Mouse (Mus musculus) hindlimb bud, embryonic 11.5 days (tissue): ENCODE results near the gene Narfl.
A peak's percentile ranks its signal among the peaks of the same experiment; 100 is the strongest.
"Not testable (repeated sequence)": the region's sequence is repeated elsewhere in the genome, so short reads cannot be mapped to it uniquely, and the experiment has no call there.

Experiments used
- DNase-seq: peaks from one replicate; pipeline ENCODE4 v3.0.0-alpha.2; 2012; ENCODE audit warnings: low read depth, low spot score; ENCODE audit errors: extremely low spot score

Gene Narfl

GRCm38 (mm10) chr17:25773549-25774120, at the start of gene Narfl:
Narfl (plus strand) TSS chr17:25773776.
- DNase-seq = peak; percentile 98

GRCm38 (mm10) chr17:25723919-25724318, 49.7 kb upstream of the Narfl start:
- DNase-seq = no peak

DNA sequence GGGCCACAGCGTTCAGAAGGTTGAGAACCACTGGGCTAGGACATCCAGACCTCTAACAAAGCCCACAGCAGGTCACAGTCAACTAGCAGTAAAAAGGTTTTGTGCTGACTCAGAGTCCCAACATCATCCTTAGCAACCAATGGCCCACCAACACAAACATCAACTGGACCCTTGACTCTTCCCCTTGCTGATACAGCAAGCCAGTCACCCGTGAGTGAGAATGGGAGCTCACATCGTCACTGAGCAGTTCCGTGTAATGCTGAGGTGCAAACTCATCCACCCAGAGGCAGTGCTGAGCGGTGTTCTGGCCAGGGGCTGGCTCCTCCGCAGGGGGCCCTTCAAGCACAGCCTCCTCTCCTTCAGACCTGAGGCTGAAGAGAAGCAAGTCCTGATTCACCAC, 48.3 kb upstream of the Narfl start:
- DNase-seq = no peak

DNA sequence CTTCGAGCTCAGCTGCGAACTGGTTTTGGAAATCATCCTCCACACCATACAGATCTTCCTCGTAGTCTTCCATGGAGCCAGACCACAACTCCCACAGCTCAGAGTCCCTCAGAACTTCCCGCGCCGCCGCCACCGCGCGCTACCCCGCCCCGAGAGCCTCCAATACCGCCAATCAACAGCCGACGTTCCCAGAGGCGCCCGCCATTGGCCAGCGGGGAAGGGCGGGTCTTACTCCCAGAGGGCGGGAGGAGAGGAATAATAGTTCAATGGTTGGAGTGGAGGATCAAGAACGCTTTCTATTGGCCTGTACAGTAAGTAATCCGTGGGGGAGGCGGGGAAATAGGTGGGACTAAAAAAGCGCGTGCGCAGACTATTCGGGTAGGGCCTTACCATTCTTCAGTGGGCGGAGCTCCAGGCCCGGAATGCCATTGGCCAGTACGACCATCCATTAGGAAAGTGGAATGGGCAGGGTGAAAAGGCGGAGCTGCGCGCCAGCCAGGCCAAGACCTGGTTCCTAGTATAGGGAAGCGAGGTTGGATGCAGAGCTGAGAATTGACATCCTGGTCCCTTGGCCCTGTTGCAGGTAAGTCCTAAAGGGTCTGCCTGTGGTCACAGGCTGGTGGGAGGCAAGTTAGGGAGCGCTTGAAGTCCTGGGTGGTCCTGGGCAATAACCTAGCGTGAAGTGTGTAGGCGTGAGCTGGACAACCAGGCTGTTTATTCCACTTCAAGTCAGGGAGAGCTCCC, 46.1 kb upstream of the Narfl start, which contains the start of the genes Chtf18 and Rpusd1:
TSS of gene Chtf18 (minus strand) at position 155 of the 744 bp plus-strand sequence.
TSS of gene Rpusd1 (plus strand) at position 406 of the 744 bp plus-strand sequence.
- DNase-seq = peak; percentile 96

- DNase-seq = no peak
Measured at GRCm38 (mm10) chr17:25728009-25728270, 45.6 kb upstream of the Narfl start.

DNA sequence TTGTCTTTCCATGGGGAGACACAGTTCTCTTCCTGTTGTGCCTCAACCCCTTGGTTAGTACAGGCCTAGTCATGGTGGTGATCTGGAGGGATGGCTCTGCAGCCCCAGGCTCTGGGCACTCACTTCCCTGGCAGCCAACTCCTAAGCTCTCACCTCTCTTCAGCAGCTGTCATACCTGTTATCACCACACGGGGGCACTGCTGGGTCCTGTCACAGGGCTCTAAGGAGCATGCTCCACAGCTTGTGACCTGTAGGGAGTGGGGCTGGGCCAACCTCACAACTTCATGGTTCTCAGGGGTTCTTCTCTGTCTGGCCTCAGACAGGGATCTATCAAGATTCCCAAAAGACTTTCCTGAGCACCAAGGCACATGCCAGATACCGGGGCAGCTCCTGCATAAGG, 41.5 kb upstream of the Narfl start:
- peak; percentile 68 for DNase-seq

DNA sequence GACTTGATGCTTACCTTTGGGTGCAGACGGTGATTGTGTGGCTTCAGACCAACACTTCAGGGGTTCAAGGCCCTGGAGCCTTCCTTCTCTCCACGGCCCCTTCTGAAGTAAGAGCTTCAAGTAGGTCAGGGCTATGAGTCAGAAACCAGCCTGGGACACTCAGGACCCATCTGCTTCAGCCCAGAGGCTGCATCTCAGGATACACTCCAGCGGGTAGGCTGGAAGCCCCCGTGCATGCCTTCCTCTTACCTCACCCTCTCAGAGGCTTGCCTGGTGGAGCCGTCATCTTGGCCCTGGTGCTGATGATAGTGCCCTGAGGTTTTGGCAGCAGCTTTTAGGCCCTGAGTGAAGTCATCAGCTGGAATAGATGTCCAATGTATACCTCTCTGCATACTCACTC, 38.3 kb upstream of the Narfl start:
- no peak for DNase-seq

- no peak for DNase-seq
Measured at GRCm38 (mm10) chr17:25735745-25736144, 37.8 kb upstream of the Narfl start, which contains the start of gene Mslnl. Mslnl (plus strand) TSS chr17:25736042.

- DNase-seq = no peak
Measured at GRCm38 (mm10) chr17:25738861-25739260, 34.7 kb upstream of the Narfl start.

GRCm38 (mm10) chr17:25741471-25741870, 32.1 kb upstream of the Narfl start:
- not testable (repeated sequence) for DNase-seq

DNA sequence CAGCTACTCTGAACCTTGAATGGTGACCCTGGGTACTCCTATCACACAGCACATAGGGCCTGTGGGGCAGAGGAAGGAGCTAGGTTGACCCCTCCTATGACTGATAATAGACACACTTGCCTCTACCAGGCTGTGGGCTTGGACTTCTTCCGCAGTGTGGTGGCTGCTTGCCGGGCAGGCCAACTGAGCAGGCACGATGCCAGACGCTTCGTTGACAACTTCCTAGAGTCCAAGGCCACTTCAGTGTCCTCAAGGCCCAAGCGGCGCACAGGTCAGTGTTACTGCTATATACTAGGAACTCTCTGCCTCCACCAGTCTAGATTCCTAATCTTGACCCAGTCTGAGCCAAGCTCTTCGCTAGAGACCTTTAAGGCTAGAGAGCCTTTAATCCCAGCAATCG, 29.7 kb upstream of the Narfl start:
- no peak for DNase-seq

GRCm38 (mm10) chr17:25744311-25744710, 29.3 kb upstream of the Narfl start:
- DNase-seq = no peak

GRCm38 (mm10) chr17:25748238-25748637, 25.3 kb upstream of the Narfl start:
- no peak for DNase-seq

DNA sequence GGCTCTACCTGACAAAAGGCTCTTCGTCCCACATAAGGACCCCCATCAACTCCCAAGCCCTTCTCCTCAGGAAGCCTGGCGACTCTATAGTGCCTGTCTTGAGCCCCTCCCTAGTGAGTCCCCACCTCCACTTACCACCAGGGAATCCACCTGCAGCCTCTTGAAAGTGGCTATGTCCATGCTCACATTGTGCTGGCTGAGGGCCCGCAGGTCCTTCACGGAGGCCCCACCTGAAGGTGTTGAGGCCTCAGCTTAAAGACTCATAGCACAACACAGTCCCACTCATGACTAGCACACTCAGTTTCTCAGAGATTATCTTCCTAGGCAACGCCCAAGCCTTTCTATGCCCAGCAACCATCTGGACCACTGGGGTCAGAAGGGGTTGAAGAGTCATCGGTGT, 24.3 kb upstream of the Narfl start:
- no peak for DNase-seq

GRCm38 (mm10) chr17:25751446-25751845, 22.1 kb upstream of the Narfl start:
- no peak for DNase-seq

DNA sequence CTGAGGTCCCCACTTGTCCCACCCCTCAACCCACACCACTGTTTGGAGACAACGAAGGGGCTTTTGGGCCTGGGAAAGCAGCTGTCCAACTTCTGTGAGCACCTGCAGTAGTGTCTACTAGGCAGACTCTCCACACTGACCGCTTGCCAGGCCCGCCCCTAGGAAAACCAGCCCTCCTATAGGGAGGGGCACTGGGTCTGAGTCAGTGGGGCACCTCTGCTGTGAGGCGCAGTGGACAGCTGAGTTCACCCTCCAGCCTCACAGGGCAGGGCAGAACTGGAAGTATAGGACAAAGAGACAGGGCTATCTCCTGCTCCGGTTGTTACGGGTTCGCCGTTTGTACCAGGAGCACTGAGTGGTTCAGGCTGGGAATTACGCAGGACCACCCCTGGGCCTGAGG, 19.3 kb upstream of the Narfl start, which contains the start of gene Msln:
TSS of gene Msln (minus strand) at position 138 of the 400 bp plus-strand sequence.
- DNase-seq = no peak

DNA sequence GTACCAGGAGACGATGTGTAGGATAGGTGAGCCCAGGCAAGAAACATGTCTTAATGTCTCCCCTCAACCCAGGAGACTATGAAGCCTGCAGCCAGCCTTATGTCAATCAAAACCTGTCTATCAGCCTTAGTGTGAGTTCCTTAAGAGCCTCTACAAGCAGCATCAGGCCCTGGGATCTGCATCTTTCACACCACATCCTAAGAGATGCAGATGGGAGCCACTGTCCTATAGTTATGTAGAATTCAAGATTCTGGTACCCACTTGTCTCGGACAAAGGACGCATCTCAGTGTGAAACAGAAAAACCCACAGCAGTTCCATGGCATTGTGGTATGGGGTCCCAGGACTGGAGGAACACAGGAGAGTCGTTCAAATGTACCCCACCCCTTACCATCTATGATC, 18.5 kb upstream of the Narfl start:
- no peak for DNase-seq

GRCm38 (mm10) chr17:25755627-25756377, 17.8 kb upstream of the Narfl start:
- DNase-seq = no peak

DNA sequence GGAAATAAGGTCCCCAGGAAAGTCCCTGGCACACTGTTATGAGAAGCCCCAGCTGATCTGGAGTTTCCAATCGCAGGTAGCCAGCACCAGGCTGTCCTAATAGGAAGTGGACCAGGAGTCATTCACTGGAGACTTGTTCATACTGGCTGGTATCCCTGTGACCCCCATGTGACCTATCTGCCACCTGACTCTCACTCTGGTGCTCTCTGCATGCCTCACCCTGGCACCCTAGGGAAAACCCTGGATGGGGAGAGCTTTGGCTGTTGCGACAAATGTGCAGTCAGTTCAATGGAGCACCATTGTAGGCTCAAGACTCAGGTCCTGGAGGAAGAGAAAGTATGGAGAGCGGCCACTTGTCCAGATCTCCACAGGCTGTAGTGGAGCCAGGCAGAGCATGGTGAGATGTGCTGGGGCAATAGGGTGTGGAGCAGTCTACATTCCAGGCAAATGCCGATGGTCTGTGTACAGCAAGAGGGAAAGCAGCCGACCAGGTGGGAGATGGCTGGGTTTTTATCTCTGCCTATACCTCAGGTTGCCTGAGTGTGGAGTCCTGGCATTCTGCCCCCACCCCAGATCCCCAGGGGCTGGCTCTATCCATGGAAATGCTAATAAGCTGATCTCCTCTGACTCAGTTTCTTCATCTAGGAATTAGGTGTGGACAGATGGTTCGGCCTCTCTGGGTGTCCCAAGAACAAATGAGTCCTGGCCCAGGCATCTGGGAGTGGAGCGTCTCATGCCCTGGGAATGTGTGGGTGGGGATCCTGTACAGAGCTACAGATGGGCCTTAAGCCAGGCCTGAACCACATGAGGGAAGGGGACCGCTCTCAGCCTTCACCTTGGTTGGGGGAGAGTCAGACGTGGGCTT, 17.0 kb upstream of the Narfl start:
- no peak for DNase-seq

DNA sequence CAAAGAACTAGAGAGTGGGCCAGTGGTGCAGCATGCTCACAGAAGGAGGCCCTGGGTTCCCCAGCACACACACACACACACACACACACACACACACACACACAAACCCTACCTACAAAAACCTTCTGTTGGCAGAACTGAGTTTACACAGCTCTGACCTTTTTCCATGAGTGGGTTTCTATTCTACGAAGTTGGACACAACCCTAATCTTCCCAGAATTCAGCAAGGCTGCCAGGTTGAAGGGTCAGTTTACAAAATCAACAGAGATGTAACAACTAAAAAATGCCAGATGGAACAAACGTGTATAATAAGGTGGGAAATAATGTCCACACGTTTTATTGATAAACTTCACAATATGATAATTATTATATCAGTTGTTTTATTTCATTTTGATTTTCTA, 15.9 kb upstream of the Narfl start:
- no peak for DNase-seq

- DNase-seq = no peak
Measured at GRCm38 (mm10) chr17:25760148-25760547, 13.4 kb upstream of the Narfl start.
